Mouse (Mus musculus): ENCODE measurements at regions not wholly inside any gene's neighbourhood (a gene's known extent, or its start where the extent isn't known, plus 50 kb on each side); places are given as distances from the start of the nearest gene placed in this dataset.

DNA sequence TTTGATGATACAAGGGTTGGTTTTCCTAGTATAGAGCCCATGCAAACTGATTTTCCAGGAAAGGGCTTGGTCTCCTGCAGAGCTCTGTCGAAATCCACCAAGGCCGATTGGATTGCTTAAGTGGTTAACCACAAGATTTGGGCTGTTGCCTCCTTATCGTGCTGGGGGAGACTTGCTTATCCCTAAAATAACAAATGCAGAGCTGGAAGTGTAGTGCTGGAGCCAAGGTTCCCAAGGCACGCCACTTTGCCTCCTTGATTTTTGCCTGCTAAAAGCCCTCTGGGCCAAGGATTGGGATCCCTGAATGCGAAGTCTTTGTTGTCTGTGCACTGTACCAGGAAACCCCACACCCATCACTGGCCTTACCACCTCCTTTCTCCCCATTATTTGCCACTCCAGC lies 52.8 kb upstream of the Tmem178 start:
- intact Hi-C loops (cut with DNase I), result no loop called here

DNA sequence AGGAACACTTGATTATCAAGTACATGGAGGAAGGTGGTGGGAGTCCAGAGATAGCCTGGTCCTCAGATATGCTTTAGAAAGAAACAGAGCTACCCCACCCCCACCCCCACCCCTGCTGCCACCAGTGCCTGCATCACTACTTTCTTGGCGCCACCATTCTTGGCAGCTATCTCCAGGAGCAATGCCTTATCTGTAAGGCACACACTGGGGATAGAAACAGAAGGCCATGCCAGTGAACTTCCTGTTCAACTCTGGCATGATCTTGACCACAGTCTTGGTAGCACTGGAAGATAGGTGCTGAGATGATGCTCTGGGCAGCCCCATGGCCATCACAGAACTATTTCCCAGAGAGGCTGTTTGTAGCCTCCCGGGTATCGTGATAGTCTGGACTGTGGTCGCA lies 55.3 kb upstream of the Tmem178 start:
- intact Hi-C loops (cut with DNase I), result no loop called here
- no peak for DNase-seq (ENCODE audit: low spot score in 2 of 2)

More for the DNA sequence above, 52.8 kb upstream of the Tmem178 start:
- no peak for DNase-seq (ENCODE audit: low spot score in 2 of 2)

DNA sequence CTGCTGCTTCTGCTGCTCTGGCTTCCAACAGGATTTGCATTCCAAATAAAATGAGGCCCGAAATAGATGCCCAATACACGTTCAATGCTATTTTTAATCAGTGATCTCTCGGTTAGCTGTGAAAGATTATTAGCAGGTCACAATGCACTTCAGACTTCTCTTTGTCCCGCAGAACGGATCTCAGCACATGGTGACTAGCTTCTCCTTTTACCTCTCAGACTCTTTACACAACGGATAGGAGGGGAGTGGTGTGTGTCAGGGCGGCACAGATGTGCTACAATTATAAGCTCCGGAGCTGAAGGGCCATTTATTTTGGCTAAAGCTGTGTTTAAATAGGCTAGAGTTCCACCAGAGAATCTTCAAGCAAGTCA lies 56.7 kb upstream of the Tmem178 start:
- intact Hi-C loops (cut with DNase I), result no loop called here

DNA sequence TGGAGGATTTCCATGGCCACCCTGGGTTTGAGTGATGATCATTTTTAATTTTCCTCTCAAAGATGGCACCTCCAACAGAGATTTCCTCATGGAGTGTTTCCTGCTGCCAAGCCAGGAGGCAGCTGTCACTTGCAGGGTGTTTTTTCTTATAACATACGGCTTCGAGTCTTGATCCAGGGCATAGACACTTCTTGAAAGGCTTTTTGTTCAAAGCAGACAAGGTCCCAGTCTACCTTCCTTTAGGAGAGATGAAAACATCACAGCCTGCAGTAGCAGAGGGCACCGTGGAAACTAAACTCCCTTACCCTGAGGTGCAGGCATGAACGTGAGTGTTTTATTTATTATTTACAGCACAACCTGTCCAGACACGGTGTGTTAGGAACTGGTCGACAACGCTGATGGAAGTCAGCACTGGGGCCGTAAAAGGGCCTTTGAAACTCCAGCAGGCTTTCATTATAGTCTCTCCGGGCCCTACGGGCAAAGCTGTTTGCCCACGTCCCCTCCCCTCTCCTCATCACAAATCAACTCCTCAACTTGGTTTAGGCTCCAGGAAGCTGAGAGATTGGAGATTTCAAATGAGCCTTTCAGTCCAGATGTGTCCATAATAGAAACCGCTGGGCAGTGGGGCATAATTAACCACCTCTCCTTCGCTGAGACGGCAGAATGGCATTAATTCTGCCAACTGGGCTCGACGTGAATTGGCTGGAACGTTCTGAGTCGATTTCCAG lies 57.2 kb upstream of the Tmem178 start:
- intact Hi-C loops (cut with DNase I), result no loop called here
- DNase-seq (ENCODE audit: low spot score in 2 of 2), result no peak

More for the DNA sequence above, 56.7 kb upstream of the Tmem178 start:
- DNase-seq (ENCODE audit: low spot score in 2 of 2), result no peak

DNA sequence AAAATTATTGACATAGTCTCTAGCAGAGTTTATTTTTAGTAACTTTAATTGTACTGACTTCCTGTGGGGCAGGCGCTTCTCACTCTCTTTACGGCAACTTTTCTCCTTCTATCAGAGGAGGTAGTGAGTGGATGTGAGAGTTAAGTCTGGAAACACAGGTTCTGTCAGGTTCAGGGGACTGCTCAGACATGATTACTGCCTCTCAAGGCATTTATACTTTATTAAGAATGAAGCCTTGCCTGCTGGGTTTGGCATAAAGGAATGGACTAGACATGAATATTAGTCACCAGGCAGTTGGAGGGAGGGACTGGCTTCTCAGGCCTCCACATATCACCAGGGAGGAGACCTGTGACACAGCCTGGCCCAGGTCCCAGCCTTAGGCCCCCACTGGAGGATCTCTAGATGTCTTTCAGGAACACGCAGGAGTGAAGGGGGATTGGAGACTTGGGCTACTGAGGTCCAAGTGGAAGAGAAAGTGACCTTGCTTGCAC lies 58.2 kb upstream of the Tmem178 start:
- no peak for DNase-seq (ENCODE audit: low spot score in 2 of 2)
- intact Hi-C loops (cut with DNase I), result no loop called here

DNA sequence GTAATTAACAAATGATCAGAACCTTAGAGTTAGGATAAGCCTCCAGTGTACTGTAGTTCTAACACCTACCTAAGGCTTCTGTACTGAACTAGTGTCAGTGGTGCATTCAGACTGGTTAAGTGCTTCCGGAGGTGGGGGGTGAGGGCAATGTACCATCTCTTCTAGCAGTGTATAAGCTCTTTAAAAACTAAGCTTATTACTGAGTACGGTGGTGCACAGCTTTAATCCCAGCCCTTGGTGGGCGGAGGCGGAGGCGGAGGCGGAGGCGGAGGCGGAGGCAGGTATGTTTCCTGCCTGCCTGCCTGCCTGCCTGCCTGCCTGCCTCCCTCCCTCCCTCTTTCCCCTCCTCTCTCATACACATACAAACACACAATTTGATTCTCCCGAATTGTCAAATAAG lies 58.7 kb upstream of the Tmem178 start:
- intact Hi-C loops (cut with DNase I), result no loop called here
- DNase-seq (ENCODE audit: low spot score in 2 of 2), result no peak

DNA sequence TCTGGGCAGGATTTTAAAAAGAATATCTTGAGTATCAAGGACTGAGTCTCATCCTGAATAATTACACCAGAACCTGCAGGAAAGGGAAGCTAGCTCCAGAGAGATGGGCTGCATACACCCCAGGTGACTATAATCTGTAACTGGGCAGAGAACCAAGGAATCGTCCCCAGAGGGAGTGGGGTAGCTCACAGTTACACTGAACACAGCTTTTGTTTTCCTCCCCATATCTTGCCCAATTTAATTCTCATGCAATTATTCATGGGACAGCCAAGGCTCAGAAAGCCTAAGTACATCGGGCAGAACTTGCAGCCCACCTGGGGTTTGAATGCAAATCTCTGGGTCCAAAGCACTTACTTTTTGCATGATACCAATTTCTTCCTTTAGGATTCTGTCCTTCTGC lies 59.5 kb upstream of the Tmem178 start:
- DNase-seq (ENCODE audit: low spot score in 2 of 2), result no peak
- intact Hi-C loops (cut with DNase I), result no loop called here

DNA sequence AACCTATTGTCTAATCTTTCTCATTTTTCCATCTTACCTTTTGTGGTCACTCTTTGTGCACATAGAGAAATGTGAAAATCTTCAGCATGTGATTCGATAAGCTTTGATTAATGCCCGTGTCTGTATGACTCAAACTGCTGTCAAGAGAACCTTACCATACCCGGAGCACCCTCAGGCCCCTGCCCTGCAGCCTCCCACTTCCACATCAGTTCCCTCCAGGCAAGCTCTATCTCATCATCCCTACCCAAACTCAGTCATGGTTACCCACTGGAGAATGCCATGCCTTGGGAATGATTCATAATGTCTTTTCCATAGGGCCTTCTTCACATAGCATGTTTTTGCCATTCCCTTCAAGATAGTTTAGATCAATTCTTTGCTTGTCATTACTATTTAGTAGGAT lies 62.0 kb upstream of the Tmem178 start:
- DNase-seq (ENCODE audit: low spot score in 2 of 2), result no peak
- intact Hi-C loops (cut with DNase I), result no loop called here

DNA sequence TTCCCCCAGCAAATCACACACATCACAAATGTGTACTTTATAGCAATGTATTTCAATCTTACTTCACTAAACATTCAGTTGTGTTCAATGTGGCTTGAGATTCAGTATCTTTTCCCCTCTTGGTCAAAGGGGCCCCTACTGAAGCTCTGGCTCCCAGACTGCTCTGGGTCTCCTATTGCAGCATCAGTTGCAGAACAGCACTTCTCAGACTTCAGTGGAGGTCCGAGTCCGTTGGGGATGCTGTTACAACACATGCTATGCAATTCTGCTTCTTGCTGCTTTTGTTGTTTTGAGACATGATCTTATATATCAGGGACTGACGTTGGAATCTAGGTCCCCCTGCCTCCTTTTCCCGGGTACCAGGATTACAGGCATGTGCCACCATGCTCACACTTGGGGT lies 64.1 kb upstream of the Tmem178 start:
- no peak for DNase-seq (ENCODE audit: low spot score in 2 of 2)
- intact Hi-C loops (cut with DNase I), result no loop called here

DNA sequence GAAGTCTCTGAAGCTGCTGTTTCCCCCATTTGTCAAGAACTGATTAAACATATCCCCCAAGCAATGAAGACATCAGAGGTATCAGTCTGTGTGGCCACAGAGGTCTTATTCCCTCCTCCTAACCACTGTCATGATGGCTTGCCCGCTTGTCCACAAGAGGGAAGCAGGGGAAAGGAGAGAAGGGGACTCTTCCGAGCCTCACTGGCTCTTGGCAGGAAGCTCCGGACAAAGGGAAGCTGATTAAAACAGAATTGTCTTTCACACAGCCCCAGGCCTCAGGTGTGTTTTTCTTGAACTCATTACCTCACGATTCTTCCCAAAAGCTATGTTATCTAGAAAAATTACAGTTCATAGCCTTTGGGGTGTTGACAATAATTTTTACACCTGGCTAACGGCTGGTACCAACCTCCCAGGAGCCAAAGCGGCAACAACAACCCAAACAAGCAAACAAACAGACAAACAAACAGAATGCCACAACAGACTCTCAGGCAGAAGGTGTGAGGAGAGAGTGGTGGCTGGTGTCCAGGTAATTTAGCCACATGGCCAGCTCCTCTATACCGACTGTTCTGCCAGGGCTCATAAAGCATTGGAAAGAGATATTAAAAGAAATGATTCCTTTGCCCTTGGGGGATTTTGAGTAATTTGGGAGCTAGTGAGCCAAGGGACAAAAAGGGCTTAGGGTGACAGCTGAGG lies 68.9 kb upstream of the Tmem178 start:
- peak in 1 of 2 experiments; percentile 22 for DNase-seq (ENCODE audit: low spot score in 2 of 2)
- intact Hi-C loops (cut with DNase I), result loop anchor here (2.0 kb wide), 1 partner anchor 107 kb away; no protein-coding TSS in a partner anchor

DNA sequence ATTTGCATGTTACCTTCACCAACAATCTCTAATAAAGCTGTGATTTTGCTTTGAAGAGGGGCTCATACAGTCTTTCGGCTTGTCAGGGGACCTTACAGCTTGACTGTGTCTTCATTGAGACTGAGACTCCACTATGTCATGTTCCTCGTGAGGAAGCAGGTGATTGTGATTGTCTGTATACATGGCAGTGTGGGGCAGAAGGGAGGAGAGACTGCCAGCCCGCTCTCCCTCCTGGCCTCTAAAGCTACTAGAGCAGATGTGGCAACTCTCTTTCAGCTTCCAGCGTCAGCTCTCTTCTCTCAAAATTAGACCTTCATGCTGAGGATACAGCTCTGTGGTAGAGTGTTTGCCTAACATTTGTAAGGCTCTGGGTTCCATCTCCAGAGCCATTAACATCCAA lies 73.5 kb upstream of the Tmem178 start:
- intact Hi-C loops (cut with DNase I), result no loop called here
- DNase-seq (ENCODE audit: low spot score in 2 of 2), result no peak

DNA sequence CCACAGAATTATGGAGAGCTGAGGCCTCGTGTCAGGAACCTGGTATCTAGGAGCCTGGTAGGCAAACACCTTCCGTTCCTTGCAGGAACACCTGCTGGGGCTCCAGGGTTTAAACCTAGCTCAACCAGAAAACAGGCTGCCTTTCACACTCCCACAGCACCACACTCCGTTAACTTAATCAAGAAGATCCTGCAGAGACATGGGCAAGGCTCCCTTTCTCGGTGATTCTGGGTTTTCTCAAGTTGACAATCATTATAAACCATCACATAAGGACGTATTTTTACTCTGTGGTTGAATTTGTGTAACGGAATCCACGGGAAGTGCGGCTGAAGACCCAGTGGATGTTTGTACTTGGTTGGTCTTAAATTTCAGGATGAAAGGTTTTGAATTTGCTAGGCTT lies 82.1 kb upstream of the Tmem178 start:
- intact Hi-C loops (cut with DNase I), result no loop called here
- DNase-seq (ENCODE audit: low spot score in 2 of 2), result no peak

DNA sequence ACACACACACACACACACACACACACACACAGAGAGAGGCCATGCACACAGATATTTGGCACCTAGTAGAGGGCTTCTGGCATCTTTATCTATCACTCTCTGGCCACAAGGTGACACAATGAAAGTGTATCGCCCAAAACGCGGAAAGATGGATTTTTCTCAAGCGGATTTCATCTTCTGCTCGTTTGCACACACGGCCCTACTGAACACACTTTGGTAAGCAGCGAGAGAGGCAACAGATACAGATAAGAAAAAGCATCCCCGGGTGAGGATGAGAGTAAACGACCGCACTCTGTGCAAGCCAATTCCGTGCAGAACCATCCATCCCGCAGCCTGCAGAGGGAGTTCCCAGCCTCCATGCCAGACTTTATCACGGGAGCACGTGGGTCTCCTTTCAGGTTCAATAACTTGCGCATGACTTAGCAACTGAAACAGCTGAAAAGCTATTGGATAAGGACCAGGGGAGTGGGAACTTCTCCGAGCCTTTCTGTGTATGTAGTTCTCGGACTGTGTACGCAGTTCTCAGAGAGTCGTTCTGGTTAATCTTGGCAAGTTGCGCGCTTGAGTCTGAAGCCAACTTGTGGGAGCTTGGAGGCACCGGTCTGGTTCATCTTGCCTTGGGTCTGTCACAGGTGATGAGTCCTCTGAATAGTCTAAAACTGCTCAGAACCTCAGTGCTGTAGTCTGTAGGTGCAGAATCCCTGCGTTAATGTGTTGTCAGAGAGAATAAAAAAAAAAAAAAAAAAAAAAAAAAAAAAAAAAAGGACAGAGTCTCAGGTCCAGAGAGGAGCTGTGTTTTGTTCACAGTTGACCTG lies 97.2 kb upstream of the Tmem178 start:
- peak in 1 of 2 experiments; percentile 35 for DNase-seq (ENCODE audit: low spot score in 2 of 2)
- intact Hi-C loops (cut with DNase I), result no loop called here

DNA sequence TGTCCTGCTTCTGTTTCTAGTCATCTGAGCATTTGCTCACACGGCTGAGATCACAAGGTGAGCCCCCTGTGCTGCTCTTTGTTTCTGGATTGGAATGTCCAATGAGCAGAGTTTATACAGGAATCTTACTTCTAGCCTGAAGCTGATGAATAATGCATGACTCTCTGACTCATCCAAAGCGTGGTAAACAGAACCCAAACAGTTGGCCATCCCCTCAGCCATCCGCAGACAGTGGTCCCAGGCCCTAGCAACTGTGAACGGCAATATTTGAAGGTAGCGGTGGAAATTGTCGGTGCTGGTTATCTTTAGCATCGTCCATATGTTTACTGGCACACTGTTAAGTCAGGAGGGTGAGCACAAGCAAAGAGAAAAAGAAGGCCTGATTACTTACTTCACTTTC lies 99.1 kb upstream of the Tmem178 start:
- DNase-seq (ENCODE audit: low spot score in 2 of 2), result peak in 1 of 2 experiments; percentile 46
- intact Hi-C loops (cut with DNase I), result no loop called here

DNA sequence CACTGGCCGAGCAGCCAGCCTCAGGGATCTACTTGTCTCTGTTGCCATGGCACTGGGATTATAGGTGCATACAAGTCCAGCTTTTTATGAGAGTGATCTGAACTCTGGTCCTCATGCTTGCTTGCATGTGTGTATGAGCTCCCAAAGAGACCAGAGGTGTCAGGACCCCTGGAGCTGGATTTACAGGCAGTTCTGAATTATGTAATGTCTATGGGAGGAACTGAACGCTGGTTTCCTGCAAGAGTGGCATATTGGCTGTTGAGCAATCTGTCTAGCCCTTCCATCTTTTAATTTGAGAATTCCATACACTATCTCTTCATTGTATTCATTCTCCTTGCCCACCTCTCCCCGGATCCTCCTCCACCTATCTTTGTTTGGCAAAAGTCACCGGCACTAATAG lies 102.5 kb upstream of the Tmem178 start:
- intact Hi-C loops (cut with DNase I), result no loop called here
- DNase-seq (ENCODE audit: low spot score in 2 of 2), result no peak

DNA sequence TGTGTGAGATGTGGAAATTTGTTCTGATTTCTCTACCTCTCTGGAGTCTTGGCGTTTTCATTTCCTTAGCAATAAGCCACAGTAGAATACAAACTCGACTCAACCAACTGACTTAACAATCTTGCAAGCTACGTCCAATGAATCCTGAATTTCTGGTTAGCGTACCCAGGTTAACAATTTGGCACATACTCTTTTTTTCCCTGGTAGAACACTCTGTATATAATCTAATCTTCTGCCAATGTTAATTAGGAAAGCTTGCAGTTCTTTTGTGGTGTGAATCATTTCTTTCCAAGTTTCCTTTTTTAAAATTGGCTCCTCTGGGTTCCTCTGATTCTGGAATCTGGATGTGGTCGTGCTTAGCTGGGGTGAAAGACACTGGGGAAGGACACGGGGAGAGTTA lies 103.5 kb upstream of the Tmem178 start:
- peak in 1 of 2 experiments; percentile 26 for DNase-seq (ENCODE audit: low spot score in 2 of 2)
- intact Hi-C loops (cut with DNase I), result no loop called here

DNA sequence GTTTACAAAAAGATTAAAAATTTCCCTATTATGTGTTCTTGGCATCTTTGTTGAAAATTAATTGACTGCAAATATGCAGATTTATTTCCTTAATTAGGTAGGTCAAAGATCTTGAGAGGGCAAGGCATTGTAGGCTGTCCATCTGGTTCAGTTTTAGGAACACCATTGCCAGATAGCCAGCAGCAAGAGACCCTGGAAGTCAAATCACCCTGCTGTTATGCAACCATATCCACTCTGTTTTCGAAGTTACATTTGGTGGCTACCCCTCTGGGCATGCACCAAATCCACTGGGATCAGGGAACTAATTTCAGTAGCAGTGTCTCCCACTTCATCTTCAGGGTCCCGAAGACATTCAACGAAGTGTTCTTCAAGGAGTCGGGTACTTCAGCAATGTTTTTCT lies 104.0 kb upstream of the Tmem178 start:
- intact Hi-C loops (cut with DNase I), result no loop called here
- no peak for DNase-seq (ENCODE audit: low spot score in 2 of 2)

DNA sequence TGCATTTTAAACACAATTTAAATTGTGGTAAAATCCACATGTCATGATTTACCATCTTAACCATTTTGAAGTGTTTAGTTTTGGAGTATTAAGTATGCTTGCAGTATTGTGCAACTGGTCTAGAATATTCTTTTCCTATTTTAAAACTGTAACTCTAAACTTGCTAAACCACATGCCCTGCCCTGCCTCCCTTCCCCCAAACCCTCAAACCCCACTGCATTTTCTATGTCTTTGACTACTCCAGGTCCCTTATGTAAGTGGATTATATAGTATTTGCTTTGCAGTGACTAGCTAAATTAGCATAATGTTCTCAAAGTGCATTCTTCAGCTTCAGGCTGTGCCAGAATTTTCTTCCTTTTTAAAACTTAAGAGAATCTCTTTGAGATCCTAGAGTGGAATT lies 106.4 kb upstream of the Map4k3 start:
- intact Hi-C loops (cut with DNase I), result no loop called here
- peak in 1 of 2 experiments; percentile 49 for DNase-seq (ENCODE audit: low spot score in 2 of 2)

DNA sequence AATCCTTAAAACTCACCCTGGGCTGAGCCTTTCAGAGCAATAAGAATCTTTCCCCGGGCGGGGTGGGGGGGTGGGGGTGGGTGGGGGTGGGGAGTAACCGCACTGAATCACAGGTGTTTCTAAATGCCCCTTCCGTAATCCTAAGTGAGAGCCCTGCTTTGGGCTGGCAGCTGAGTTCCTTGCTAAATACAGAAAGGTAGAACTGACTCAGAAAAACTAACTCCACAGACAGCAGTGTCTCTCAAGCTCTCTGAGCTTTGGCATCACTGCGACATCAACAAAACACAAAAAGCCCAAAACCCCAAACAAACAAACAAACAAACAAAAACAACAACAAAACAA lies 105.9 kb upstream of the Map4k3 start:
- intact Hi-C loops (cut with DNase I), result no loop called here
- DNase-seq (ENCODE audit: low spot score in 2 of 2), result no peak

DNA sequence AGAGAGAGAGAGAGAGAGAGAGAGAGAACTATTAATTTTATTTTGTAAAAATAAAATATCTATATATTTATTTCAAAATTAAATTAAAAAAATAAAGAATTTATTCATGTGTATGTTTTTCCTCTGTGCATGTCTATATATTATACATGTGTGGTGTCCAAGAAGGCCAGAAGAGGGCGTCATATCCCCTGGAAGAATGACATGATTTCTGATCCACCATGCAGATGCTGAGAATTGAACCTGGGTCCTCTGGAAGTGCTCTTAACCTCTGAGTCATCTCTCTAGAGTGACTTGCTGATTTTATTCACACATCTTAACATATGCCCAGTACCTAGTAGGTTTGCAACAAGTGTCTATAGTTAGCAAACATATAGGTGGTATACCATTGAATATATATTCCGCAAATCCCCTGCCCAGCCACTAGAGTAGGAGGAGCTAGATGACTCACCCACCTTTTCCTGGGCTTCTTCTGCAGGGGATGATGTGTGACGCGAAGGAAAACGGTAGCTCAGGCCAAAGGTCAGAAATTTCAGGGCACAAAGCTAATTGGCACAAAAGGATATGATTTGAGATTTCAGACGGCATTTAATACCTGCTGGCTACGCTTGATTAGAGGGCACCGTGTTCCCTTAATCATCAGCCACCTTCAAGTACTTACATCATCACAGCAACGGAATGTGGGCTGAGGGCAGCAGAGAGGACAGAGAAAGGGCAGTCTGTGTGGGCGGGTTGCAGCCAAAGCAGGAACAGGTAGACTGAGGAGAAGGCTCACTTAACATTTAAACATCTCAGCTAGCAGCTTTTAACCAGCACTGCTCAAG lies 105.3 kb upstream of the Map4k3 start:
- intact Hi-C loops (cut with DNase I), result no loop called here
- no peak for DNase-seq (ENCODE audit: low spot score in 2 of 2)
